Mouse (Mus musculus) E14TG2a.4 (cell line): ENCODE data around the gene Megf9.

Source experiments
- H3K27me3 ChIP-seq: 2 replicates; pipeline ENCODE4 v1.6.1; 2014; ENCODE audit warnings: low read length, control low read depth; ENCODE audit not compliant: insufficient read depth
- H3K36me3 ChIP-seq: 2 replicates; pipeline ENCODE4 v1.6.1; 2014; ENCODE audit warnings: low read length, control low read depth; ENCODE audit not compliant: insufficient read depth
- H3K4me1 ChIP-seq: replicated peaks from 2 replicates; pipeline ENCODE4 v1.6.1; 2014; ENCODE audit warnings: low read depth, low read length, control low read depth
- H3K4me3 ChIP-seq: replicated peaks from 2 replicates; pipeline ENCODE4 v1.5.1; 2014; ENCODE audit warnings: mild to moderate bottlenecking, low read length
- H3K9me3 ChIP-seq: 2 replicates; pipeline ENCODE4 v1.6.1; 2014; ENCODE audit warnings: low read length, control low read depth
- CTCF ChIP-seq: conservative IDR thresholded peaks from 2 replicates; pipeline ENCODE4 v1.5.1; 2014; ENCODE audit warnings: low read length
- NANOG ChIP-seq: IDR thresholded peaks from 2 replicates; pipeline ENCODE4 v1.6.1; 2014; ENCODE audit warnings: borderline replicate concordance, low read length, mixed read lengths
- POU5F1 ChIP-seq: IDR thresholded peaks from 2 replicates; pipeline ENCODE4 v1.6.1; 2014; ENCODE audit warnings: low read length, borderline replicate concordance

Gene Megf9

GRCm38 (mm10) chr4:70545869-70546542, 11.2 kb upstream of the Megf9 start:
- Histone ChIP-seq H3K4me3 (no peak overlapping the region), H3K36me3 (no peaks in the 10 kb centered on the region), H3K27me3 (no peaks in the 10 kb centered on the region; the same call in 1 of the 2 replicates), H3K4me1 (no peaks in the 10 kb centered on the region), H3K9me3 (no peaks in the 10 kb centered on the region)
- TF ChIP-seq POU5F1 (no peak), CTCF (no peak), NANOG (no peak)

GRCm38 (mm10) chr4:70544390-70544789, 9.6 kb upstream of the Megf9 start:
- peaks cover 6% of the 10 kb centered on the region for H3K27me3 ChIP-seq
- H3K4me3 ChIP-seq = no peak overlapping the region
- H3K36me3 ChIP-seq = no peaks in the 10 kb centered on the region
- H3K9me3 ChIP-seq = no peaks in the 10 kb centered on the region
- TF ChIP-seq CTCF = no peak
- TF ChIP-seq POU5F1 = no peak
- TF ChIP-seq NANOG = no peak
- no peaks in the 10 kb centered on the region for H3K4me1 ChIP-seq

- TF ChIP-seq CTCF (no peak), NANOG (no peak), POU5F1 (no peak)
- Histone ChIP-seq H3K27me3 (peaks cover 14% of the 10 kb centered on the region), H3K9me3 (no peaks in the 10 kb centered on the region; the same call in 1 of the 2 replicates), H3K4me3 (no peak overlapping the region), H3K4me1 (peaks cover under 1% of the 10 kb centered on the region; the same call in 1 of the 2 replicates), H3K36me3 (no peaks in the 10 kb centered on the region)
Measured at GRCm38 (mm10) chr4:70542387-70542786, 7.6 kb upstream of the Megf9 start.

GRCm38 (mm10) chr4:70540743-70541142, 5.9 kb upstream of the Megf9 start:
- Histone ChIP-seq H3K4me3 (no peak overlapping the region), H3K27me3 (peaks cover 17% of the 10 kb centered on the region), H3K4me1 (peaks cover 16% of the 10 kb centered on the region), H3K9me3 (no peaks in the 10 kb centered on the region; the same call in 1 of the 2 replicates), H3K36me3 (no peaks in the 10 kb centered on the region)
- TF ChIP-seq POU5F1 = no peak
- TF ChIP-seq CTCF = no peak
- no peak for TF ChIP-seq NANOG

- peaks cover 36% of the 10 kb centered on the region for H3K27me3 ChIP-seq
- H3K4me3 ChIP-seq = no peak overlapping the region
- TF ChIP-seq CTCF = no peak
- peak; percentile 50 for TF ChIP-seq NANOG
- H3K9me3 ChIP-seq = no peaks in the 10 kb centered on the region; the same call in 1 of the 2 replicates
- H3K4me1 ChIP-seq = peaks cover 31% of the 10 kb centered on the region
- H3K36me3 ChIP-seq = no peaks in the 10 kb centered on the region
Measured at GRCm38 (mm10) chr4:70536661-70537580, 2.1 kb upstream of the Megf9 start.

- peak overlapping the region; percentile 90 for H3K4me3 ChIP-seq
- H3K9me3 ChIP-seq = no peaks in the 10 kb centered on the region; the same call in 1 of the 2 replicates
- H3K27me3 ChIP-seq = peaks cover 36% of the 10 kb centered on the region
- peaks cover 31% of the 10 kb centered on the region for H3K4me1 ChIP-seq
- TF ChIP-seq POU5F1 = no peak
- no peak for TF ChIP-seq CTCF
- TF ChIP-seq NANOG = no peak
- H3K36me3 ChIP-seq = no peaks in the 10 kb centered on the region
Measured at GRCm38 (mm10) chr4:70535711-70536311, 1.0 kb upstream of the Megf9 start.

GRCm38 (mm10) chr4:70535289-70535688, 494 bp upstream of the Megf9 start:
- Histone ChIP-seq H3K27me3 (peaks cover 36% of the 10 kb centered on the region), H3K4me1 (peaks cover 31% of the 10 kb centered on the region), H3K4me3 (peak overlapping the region; percentile 90), H3K36me3 (no peaks in the 10 kb centered on the region), H3K9me3 (no peaks in the 10 kb centered on the region; the same call in 1 of the 2 replicates)
- TF ChIP-seq POU5F1 = no peak
- TF ChIP-seq CTCF = no peak
- TF ChIP-seq NANOG = no peak

- peaks cover 31% of the 10 kb centered on the region for H3K4me1 ChIP-seq
- no peaks in the 10 kb centered on the region for H3K36me3 ChIP-seq
- peaks cover 29% of the 10 kb centered on the region for H3K27me3 ChIP-seq
- peak overlapping the region; percentile 90 for H3K4me3 ChIP-seq
- H3K9me3 ChIP-seq = no peaks in the 10 kb centered on the region; the same call in 1 of the 2 replicates
- TF ChIP-seq CTCF (no peak), POU5F1 (no peak)
Measured at GRCm38 (mm10) chr4:70534078-70534890, 511 bp downstream of the Megf9 start.
